Mouse (Mus musculus): ENCODE measurements around the gene Amotl2. TPM values are rescaled to one million over a fixed set of nuclear protein-coding genes. Genes with fewer than 3 reads are reported as not detected.

The Amotl2 gene
- total and polyA plus RNA-seq, 2 experiments from 2014 or later, result 27.6 to 106 TPM

DNA sequence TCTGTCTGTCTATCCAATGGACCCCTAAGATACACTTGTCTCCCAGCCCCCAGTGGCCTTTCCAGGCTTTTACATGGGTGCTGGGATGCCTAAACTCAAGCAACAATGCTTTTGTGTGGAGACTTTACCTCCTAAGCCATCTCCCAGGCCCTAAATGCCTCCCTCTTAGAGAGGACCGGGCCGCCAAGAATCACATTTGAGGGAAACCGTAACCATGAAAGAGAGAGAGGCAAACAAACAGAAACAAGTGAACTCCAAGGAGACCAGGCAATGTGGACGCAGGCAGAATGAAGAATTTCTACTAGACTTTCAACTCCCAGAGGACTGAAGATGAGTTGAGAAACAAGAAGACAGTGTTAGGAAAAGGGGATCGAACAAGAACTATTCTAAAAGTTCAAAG is 6.0 kb upstream of the Amotl2 start:
- no peak for TF ChIP-seq CTCF (IDR thresholded peaks at IDR 0.05; ENCODE audit: low read depth)
- 71% methylated on average over 5 of the region's 5 CpGs for WGBS
- no peak overlapping the region for H3K9ac ChIP-seq
- no peak overlapping the region for H3K4me2 ChIP-seq (ENCODE audit: low read depth)
- H3K27me3 ChIP-seq (ENCODE audit: insufficient read depth, low read length), result no peaks in the 10 kb centered on the region
- no peaks in the 10 kb centered on the region for H3K9me3 ChIP-seq (ENCODE audit: low read length)
- ATAC-seq (no peak), DNase-seq (no peak)
- no peaks in the 10 kb centered on the region for H3K36me3 ChIP-seq (ENCODE audit: insufficient read depth)
- no peak overlapping the region for H3K4me3 ChIP-seq (ENCODE audit: low read depth, low read length)
- H3K4me1 ChIP-seq (ENCODE audit: insufficient read depth), result no peaks in the 10 kb centered on the region
- no peak overlapping the region for H3K27ac ChIP-seq (ENCODE audit: low read depth, low read length)

DNA sequence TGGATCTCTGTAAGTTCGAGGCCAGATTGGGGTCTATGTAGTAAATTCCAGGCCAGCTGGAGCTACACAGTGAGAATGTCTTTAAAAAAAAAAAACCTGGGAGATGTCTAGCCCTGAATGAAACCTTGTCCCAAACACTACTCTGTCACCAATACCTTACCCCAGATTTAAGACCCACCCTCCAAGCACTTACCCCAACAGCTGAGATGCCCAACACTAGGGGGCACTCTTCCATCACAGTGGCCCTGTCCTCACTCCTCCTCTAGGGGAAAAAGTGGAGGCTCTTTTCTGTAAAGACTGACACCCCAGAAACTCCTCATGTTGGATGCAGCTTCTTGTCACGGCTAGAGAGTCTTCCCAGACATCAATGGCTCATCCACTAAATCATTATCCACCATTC is 2.7 kb upstream of the Amotl2 start:
- 54% methylated on average over 2 of the region's 2 CpGs for WGBS
- Histone ChIP-seq H3K4me3 (ENCODE audit: low read depth, low read length) (no peak overlapping the region), H3K9me3 (ENCODE audit: low read length) (no peaks in the 10 kb centered on the region), H3K27me3 (ENCODE audit: insufficient read depth, low read length) (no peaks in the 10 kb centered on the region), H3K9ac (no peak overlapping the region), H3K4me2 (ENCODE audit: low read depth) (no peak overlapping the region), H3K36me3 (ENCODE audit: insufficient read depth) (no peaks in the 10 kb centered on the region), H3K4me1 (ENCODE audit: insufficient read depth) (no peaks in the 10 kb centered on the region), H3K27ac (ENCODE audit: low read depth, low read length) (no peak overlapping the region)
- DNase-seq, result no peak
- no peak for ATAC-seq
- peak; percentile 68 for TF ChIP-seq CTCF (IDR thresholded peaks at IDR 0.05; ENCODE audit: low read depth)

DNA sequence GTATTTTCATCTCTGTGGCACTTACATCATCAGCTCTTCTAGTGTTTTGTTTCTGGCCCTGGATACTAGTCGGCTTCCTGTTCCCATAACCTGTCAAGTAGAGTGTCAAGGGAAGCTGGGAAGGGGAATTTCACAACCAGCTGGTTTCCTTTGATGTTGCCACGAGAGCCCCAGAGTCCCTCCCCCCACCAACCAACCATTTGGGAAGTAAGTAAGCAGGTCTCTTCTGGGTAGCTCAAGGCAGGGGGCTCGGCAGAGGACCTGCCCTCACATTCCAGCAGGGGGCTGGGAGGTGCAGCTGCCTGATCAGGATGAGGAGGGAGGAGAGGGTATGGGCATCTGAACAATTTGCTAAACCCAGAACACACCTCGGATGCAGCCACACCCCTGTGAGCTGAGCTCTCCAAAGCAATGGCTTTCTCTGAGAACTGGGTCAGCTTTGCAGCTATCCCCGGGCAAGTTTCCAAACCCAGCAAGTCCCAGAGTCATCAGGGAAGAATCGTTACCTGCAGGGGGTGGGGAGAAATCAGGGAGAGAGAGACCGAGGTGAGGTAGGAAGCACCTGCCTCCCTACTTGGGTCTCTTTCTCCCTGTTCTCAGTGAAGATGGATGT is 1.5 kb upstream of the Amotl2 start:
- TF ChIP-seq CTCF (IDR thresholded peaks at IDR 0.05; ENCODE audit: low read depth), result no peak
- Histone ChIP-seq H3K4me2 (ENCODE audit: low read depth) (no peak overlapping the region), H3K27ac (ENCODE audit: low read depth, low read length) (no peak overlapping the region), H3K27me3 (ENCODE audit: insufficient read depth, low read length) (no peaks in the 10 kb centered on the region), H3K9me3 (ENCODE audit: low read length) (no peaks in the 10 kb centered on the region), H3K9ac (no peak overlapping the region), H3K4me1 (ENCODE audit: insufficient read depth) (peaks cover 5% of the 10 kb centered on the region), H3K36me3 (ENCODE audit: insufficient read depth) (no peaks in the 10 kb centered on the region), H3K4me3 (ENCODE audit: low read depth, low read length) (no peak overlapping the region)
- 13% methylated on average over 7 of the region's 7 CpGs for WGBS
- ATAC-seq (no peak), DNase-seq (no peak)

DNA sequence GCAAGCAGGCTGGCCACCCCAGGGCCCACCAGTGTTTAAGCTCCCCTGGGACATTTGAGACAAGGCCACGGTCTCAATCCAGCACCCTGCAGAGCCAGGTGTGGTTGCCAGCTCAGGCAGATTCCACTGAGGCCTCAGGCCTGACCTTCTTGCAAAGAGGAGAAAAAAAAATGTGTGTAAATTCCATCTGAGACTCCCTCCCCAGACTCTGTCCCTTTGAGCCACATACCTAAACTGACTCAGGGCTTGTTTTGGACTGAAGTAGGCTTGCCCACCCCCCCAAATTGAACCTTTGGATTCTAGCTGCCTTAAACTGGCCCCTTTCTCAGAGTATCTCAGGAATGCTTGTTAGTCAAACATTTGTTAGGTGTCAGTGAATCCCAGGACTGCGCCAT is 969 bp upstream of the Amotl2 start:
- ATAC-seq (no peak), DNase-seq (no peak)
- Histone ChIP-seq H3K27ac (ENCODE audit: low read depth, low read length) (no peak overlapping the region), H3K9me3 (ENCODE audit: low read length) (no peaks in the 10 kb centered on the region), H3K4me3 (ENCODE audit: low read depth, low read length) (no peak overlapping the region), H3K36me3 (ENCODE audit: insufficient read depth) (0 out of 2 replicates have a peak, but pooled peaks cover 4% of the 10 kb centered on the region), H3K4me1 (ENCODE audit: insufficient read depth) (peaks cover 10% of the 10 kb centered on the region), H3K9ac (no peak overlapping the region), H3K27me3 (ENCODE audit: insufficient read depth, low read length) (no peaks in the 10 kb centered on the region), H3K4me2 (ENCODE audit: low read depth) (no peak overlapping the region)
- TF ChIP-seq CTCF (IDR thresholded peaks at IDR 0.05; ENCODE audit: low read depth), result no peak
- WGBS, result 65% methylated on average over 2 of the region's 2 CpGs

DNA sequence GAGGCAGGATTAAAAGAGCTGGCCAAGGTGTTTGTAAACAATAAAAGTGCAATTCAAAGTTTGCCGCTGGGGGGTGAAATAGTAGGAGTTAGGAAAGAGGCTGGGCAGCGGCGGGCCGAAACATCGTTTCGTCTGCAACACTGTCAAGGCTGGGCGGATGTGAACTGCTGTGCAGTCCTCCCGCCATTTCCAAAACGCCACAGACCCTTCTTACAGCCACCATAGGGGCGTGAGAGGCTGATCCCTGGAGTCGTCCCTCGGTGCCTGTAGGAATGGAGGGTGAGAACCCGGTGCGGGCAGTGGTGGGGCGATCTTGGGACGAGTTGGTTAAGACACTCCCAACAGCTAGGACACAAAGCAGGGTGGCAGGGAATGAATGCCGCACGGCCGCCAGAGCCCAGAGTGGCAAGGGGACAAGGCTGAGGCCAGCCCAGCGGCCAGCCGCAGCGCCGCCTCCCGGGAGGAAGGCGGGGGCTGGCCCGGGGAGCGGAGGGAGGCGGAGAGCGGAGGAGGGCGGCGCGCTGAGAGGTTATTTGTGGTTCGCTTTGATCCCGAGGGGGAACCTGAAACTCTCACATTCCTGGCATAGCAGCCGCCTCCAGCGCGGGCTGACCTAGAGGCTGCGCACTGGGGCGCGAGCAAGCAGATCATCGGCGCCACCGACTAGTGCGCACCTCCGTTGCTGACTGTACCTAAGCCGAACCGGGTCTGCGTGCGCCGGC is 853 bp downstream of the Amotl2 start:
- peak; percentile 45 for TF ChIP-seq CTCF (IDR thresholded peaks at IDR 0.05; ENCODE audit: low read depth)

DNA sequence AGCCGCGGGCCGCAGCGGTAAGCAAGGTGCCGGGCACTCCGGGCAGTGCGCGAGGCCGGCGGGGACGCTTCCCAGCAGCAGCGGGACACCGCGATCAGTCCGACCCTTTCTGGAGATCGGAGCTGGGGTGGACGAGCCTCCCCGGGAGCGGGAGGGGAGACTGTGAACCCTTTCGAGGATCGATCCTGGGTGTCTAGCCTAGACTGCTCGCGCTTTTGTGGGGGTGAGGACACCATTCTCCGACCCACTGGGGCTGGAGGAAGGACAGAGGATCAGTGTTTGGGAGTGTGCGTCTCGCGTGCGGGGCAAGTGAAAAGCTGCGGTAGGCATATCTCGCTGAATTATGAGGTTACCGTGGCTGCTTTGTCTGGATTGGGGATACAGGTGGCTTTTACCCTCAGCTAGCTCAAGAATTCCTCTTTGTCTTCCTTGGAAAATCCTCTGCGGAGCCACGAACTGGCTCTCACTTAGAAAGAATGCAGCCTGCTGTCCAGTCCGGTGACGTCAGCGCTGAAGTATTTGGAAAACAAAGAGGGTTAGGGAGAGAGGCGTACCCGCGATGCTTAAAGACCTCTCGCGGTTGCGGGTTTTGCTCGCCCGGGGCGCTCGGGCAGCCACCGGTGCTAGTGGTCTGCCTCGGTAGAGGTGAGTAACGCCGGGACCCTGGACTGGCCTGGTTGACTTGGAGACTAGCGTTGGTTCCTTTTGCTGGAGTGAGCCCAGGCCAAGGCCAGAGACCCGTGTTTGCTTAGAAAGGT is 1.6 kb downstream of the Amotl2 start:
- peak; percentile 87 for DNase-seq
- peak overlapping the region; percentile 67 for H3K4me2 ChIP-seq (ENCODE audit: low read depth)
- ATAC-seq, result peak; percentile 62

More for the DNA sequence above, 853 bp downstream of the Amotl2 start:
- no peaks in the 10 kb centered on the region for H3K27me3 ChIP-seq (ENCODE audit: insufficient read depth, low read length)
- under 1% methylated on average over 40 of the region's 50 CpGs for WGBS
- peak overlapping the region; percentile 67 for H3K4me2 ChIP-seq (ENCODE audit: low read depth)
- DNase-seq, result peak; percentile 85
- H3K36me3 ChIP-seq (ENCODE audit: insufficient read depth), result 0 out of 2 replicates have a peak, but pooled peaks cover 9% of the 10 kb centered on the region
- ATAC-seq, result peak; percentile 80
- H3K4me1 ChIP-seq (ENCODE audit: insufficient read depth), result peaks cover 28% of the 10 kb centered on the region
- peak overlapping the region; percentile 95 for H3K9ac ChIP-seq
- no peaks in the 10 kb centered on the region for H3K9me3 ChIP-seq (ENCODE audit: low read length)
- H3K27ac ChIP-seq (ENCODE audit: low read depth, low read length), result peak overlapping the region; percentile 94
- H3K4me3 ChIP-seq (ENCODE audit: low read depth, low read length), result peak overlapping the region; percentile 86

More for the DNA sequence above, 1.6 kb downstream of the Amotl2 start:
- no peaks in the 10 kb centered on the region for H3K27me3 ChIP-seq (ENCODE audit: insufficient read depth, low read length)
- under 1% methylated on average over 52 of the region's 52 CpGs for WGBS
- no peaks in the 10 kb centered on the region for H3K9me3 ChIP-seq (ENCODE audit: low read length)
- peak overlapping the region; percentile 94 for H3K27ac ChIP-seq (ENCODE audit: low read depth, low read length)
- H3K4me3 ChIP-seq (ENCODE audit: low read depth, low read length), result peak overlapping the region; percentile 86
- peak overlapping the region; percentile 95 for H3K9ac ChIP-seq
- H3K36me3 ChIP-seq (ENCODE audit: insufficient read depth), result peaks cover 15% of the 10 kb centered on the region
- H3K4me1 ChIP-seq (ENCODE audit: insufficient read depth), result peaks cover 35% of the 10 kb centered on the region
- TF ChIP-seq CTCF (IDR thresholded peaks at IDR 0.05; ENCODE audit: low read depth), result no peak

Data from forebrain, postnatal 0 days (tissue).